Mouse (Mus musculus) heart, adult 2 months (tissue): ENCODE measurements around the gene Bnc1.

Source experiments
- CTCF ChIP-seq: fragments of 200-600 bp; IDR thresholded peaks from 2 replicates; pipeline ENCODE4 v1.8.1; 2022; ENCODE audit warnings: antibody characterized with exemption, mild to moderate bottlenecking, moderate library complexity
- EP300 ChIP-seq: fragments of 200-500 bp; IDR thresholded peaks from 2 replicates; pipeline ENCODE4 v1.6.1; 2011; ENCODE audit warnings: low read depth, low read length, control low read depth; ENCODE audit not compliant: insufficient read depth
- POLR2A ChIP-seq: fragments of 200-500 bp; IDR thresholded peaks from 2 replicates; pipeline ENCODE4 v1.6.1; 2011; ENCODE audit warnings: mild to moderate bottlenecking, low read depth, low read length, control low read depth; ENCODE audit not compliant: insufficient read depth

- TF ChIP-seq POLR2A (no peak), CTCF (no peak; the same call in 1 of the 2 replicates), EP300 (no peak)
These were observed 32.4 kb downstream of the Bnc1 start for GRCm38 (mm10) chr7:81959704-81960103.
